Mouse (Mus musculus) midbrain, embryonic 15.5 days (tissue): Measurements from ENCODE around the gene Asb8. TPM values are rescaled to one million over a fixed set of nuclear protein-coding genes. Genes with fewer than 3 reads are reported as not detected.

Experiments
- ATAC-seq: fragments of 200-750 bp; cut with Nextera tagmentation; replicated peaks from 2 replicates; pipeline ENCODE4 v1.8.0; 2017; ENCODE audit warnings: moderate TSS enrichment
- H3K27ac ChIP-seq: fragments of 300-500 bp; sonication (generic); 2 replicates; pipeline ENCODE4 v1.5.1; 2015; ENCODE audit warnings: mild to moderate bottlenecking, inconsistent platforms
- H3K27me3 ChIP-seq: fragments of 300-500 bp; sonication (generic); replicated peaks from 2 replicates; pipeline ENCODE4 v1.6.1; 2015; ENCODE audit warnings: inconsistent platforms
- H3K36me3 ChIP-seq: fragments of 300-500 bp; sonication (generic); replicated peaks from 2 replicates; pipeline ENCODE4 v1.6.1; 2015; ENCODE audit warnings: inconsistent platforms
- H3K4me1 ChIP-seq: fragments of 300-500 bp; sonication (generic); 2 replicates; pipeline ENCODE4 v1.6.1; 2015; ENCODE audit warnings: inconsistent platforms
- H3K4me2 ChIP-seq: fragments of 300-500 bp; sonication (generic); 2 replicates; pipeline ENCODE4 v1.6.1; 2015; ENCODE audit warnings: inconsistent platforms, mild to moderate bottlenecking, moderate library complexity
- H3K4me3 ChIP-seq: fragments of 300-500 bp; sonication (generic); 2 replicates; pipeline ENCODE4 v1.5.1; 2015; ENCODE audit warnings: mild to moderate bottlenecking, inconsistent platforms
- H3K9ac ChIP-seq: fragments of 300-500 bp; sonication (generic); 2 replicates; pipeline ENCODE4 v1.6.1; 2015; ENCODE audit warnings: mild to moderate bottlenecking, inconsistent platforms
- H3K9me3 ChIP-seq: fragments of 300-500 bp; sonication (generic); 2 replicates; pipeline ENCODE4 v1.6.1; 2016; ENCODE audit warnings: inconsistent platforms
- WGBS: fragments of 180-500 bp; shearing (Covaris S2); methylation state at CpG from one replicate; pipeline ENCODE4 v1.1.7; 2015; ENCODE audit warnings: mixed read lengths; 5-methylcytosine and 5-hydroxymethylcytosine counted together
- polyA plus RNA-seq: library from polyadenylated mRNA; unstranded; fragments of >200 nt; fragmentation: Nextera tagmentation; extraction: Ambion mirVana; gene quantifications from 2 replicates; pipeline ENCODE4 v1.2.1, GENCODE M21; 2015

Asb8 gene
- polyA plus RNA-seq, 1 experiment from 2014 or later = 63.3 TPM

DNA sequence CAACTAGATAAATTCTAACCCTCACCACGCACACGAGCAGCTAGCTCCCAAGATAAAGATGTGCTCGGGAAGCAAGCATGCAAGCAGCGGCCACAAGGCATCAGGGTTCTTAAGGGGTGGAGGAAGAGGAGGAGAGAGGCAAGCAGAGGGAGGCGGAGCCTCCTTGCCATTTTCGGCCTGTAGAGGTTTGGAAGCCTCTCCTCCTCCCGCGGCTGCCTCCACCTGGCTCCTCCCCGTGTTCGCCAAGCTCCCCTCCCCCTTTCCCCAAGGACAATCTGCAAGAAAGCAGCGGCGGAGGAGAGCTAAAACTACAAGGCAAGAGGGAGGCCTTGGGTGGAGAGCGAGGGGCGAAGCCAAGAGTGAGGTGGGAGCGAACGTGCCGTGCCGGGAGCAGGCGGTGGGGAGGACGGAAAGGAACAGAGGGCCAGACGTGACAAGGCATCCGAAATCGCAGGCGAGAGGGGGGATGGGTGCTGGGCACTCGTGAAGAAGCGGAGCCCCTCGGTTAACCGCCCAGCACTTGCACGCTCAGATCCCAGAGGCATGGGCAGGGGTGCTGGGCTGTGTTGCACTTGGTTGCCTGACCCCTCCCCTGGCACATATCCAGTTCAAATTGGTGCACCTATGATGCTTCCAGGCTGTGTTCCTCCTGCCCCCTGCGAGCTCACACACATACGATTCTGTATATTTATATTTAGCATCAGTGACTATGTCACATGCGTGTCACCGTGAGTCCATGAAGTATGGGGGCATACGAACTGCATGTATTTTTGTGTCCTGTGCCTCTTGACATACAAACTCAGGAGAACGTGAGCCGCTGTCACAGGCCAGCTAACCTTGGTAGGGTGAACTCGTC lies 56.9 kb downstream of the Asb8 start:
- H3K4me3 ChIP-seq = peak overlapping the region; percentile 78
- H3K36me3 ChIP-seq = no peaks in the 10 kb centered on the region; the same call in 1 of the 2 replicates
- 3% methylated on average over 37 of the region's 37 CpGs for WGBS
- H3K4me2 ChIP-seq = peak overlapping the region; percentile 76
- peak overlapping the region; percentile 90 for H3K27ac ChIP-seq
- no peaks in the 10 kb centered on the region for H3K9me3 ChIP-seq
- H3K4me1 ChIP-seq = peaks cover 25% of the 10 kb centered on the region
- peak; percentile 97 for ATAC-seq
- H3K9ac ChIP-seq = peak overlapping the region; percentile 75
- no peaks in the 10 kb centered on the region for H3K27me3 ChIP-seq

GRCm38 (mm10) chr15:98107703-98108296 lies 57.6 kb downstream of the Asb8 start:
- H3K36me3 ChIP-seq = no peaks in the 10 kb centered on the region; the same call in 1 of the 2 replicates
- peak overlapping the region; percentile 78 for H3K4me3 ChIP-seq
- peaks cover 25% of the 10 kb centered on the region for H3K4me1 ChIP-seq
- no peaks in the 10 kb centered on the region for H3K9me3 ChIP-seq
- WGBS = 27% methylated on average over 11 of the region's 11 CpGs
- peak overlapping the region; percentile 75 for H3K9ac ChIP-seq
- H3K27me3 ChIP-seq = no peaks in the 10 kb centered on the region
- H3K4me2 ChIP-seq = peak overlapping the region; percentile 76
- peak; percentile 10; the same call in 1 of the 2 replicates for ATAC-seq
- H3K27ac ChIP-seq = peak overlapping the region; percentile 90

DNA sequence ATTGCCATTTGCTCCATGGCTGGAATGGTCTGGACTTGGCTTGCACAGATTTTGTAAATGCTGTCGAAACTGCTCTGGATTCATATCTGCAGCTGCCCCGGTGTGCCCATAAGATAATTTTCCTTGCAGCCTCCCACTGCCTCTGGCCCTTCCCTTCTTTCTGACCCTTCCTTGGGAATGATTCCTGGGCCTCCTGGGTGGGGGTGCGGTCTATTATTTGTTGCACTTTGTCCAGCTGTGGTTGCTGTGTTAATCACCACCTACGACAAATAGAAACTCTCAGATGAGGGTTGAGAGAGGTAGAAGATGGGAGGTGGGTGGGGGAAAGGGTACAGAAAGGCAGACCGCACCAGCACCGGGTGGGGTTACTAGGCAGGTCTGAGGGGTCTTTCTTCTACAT lies 58.2 kb downstream of the Asb8 start:
- Histone ChIP-seq H3K27me3 (no peaks in the 10 kb centered on the region), H3K4me1 (peaks cover 25% of the 10 kb centered on the region), H3K4me2 (peak overlapping the region; percentile 76; the same call in 1 of the 2 replicates), H3K27ac (peak overlapping the region; percentile 90; the same call in 1 of the 2 replicates), H3K36me3 (no peaks in the 10 kb centered on the region; the same call in 1 of the 2 replicates), H3K9me3 (no peaks in the 10 kb centered on the region), H3K9ac (no peak overlapping the region), H3K4me3 (no peak overlapping the region)
- WGBS = 87% methylated on average over 6 of the region's 6 CpGs
- ATAC-seq = no peak

GRCm38 (mm10) chr15:98106506-98106905 lies 58.9 kb downstream of the Asb8 start:
- WGBS = 86% methylated on average over 6 of the region's 6 CpGs
- peaks cover 25% of the 10 kb centered on the region for H3K4me1 ChIP-seq

DNA sequence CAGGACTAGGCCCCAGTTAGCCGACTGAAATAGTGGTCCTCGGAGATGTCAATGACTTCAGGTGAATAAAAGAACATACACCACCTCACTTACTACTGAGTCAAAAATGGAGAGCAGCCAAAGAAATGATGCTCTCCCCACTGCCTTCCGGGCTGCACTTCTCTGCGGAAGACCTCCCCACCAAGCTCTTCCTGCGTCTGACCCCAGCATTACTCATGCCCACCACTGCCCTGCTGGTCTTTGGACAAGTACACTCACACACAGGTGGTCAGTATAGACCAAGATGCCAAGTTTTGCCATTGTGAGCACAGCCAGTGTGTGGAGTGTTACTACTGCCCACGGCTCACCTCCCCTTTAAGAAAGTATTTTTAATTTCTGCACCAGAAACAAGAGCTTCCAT lies 63.0 kb downstream of the Asb8 start:
- Histone ChIP-seq H3K4me1 (peaks cover 1% of the 10 kb centered on the region; the same call in 1 of the 2 replicates), H3K27ac (no peak overlapping the region), H3K4me2 (no peak overlapping the region), H3K36me3 (no peaks in the 10 kb centered on the region), H3K9ac (no peak overlapping the region), H3K9me3 (no peaks in the 10 kb centered on the region), H3K27me3 (no peaks in the 10 kb centered on the region), H3K4me3 (no peak overlapping the region)
- ATAC-seq = no peak
- WGBS = 91% methylated on average over 6 of the region's 6 CpGs

More at GRCm38 (mm10) chr15:98106506-98106905, 58.9 kb downstream of the Asb8 start:
- no peak overlapping the region for H3K27ac ChIP-seq
- ATAC-seq = no peak
- H3K27me3 ChIP-seq = no peaks in the 10 kb centered on the region
- no peaks in the 10 kb centered on the region for H3K36me3 ChIP-seq
- H3K4me3 ChIP-seq = no peak overlapping the region
- no peak overlapping the region for H3K9ac ChIP-seq
- no peaks in the 10 kb centered on the region for H3K9me3 ChIP-seq
- H3K4me2 ChIP-seq = no peak overlapping the region

DNA sequence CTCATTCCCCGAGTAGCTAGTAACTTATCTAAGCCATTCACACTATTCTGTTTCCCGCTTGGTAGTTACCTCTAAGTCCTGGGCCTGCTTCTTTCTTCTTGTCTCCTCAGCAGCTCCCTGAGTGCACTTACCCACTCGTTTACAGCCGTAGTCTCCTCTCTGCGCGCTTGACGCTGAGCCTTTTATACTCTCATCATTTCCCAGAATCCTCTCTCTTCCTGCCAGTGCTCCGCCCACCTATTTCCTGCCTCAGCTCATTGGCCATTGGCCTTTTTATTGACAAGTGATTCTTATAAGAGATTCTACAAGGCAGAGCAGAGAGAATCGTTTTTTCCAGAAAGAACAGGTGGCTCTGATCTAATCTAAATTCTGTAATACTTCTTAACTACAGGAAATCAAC lies 66.9 kb downstream of the Asb8 start:
- Histone ChIP-seq H3K9ac (no peak overlapping the region), H3K4me2 (no peak overlapping the region), H3K9me3 (no peaks in the 10 kb centered on the region), H3K4me3 (no peak overlapping the region), H3K4me1 (peaks cover 6% of the 10 kb centered on the region), H3K36me3 (no peaks in the 10 kb centered on the region), H3K27me3 (no peaks in the 10 kb centered on the region), H3K27ac (no peak overlapping the region)
- 87% methylated on average over 9 of the region's 9 CpGs for WGBS
- ATAC-seq = no peak

DNA sequence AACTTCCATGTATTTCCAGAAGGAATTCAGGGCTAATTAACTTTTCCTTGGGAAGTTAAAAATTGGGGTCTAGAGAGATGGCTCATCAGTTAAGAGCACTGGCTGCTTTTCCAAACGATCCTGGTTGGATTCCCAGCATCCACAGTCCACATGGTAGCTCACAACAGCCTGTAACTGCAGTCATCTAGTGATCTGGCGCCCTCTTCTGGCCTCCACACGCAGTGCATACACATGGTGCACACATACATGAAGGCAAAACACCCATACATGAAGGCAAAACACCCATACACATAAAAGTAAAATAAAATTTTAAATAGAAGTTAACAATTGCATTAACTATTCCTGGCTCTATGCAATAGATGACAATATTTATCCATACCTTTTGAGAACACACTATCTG lies 68.5 kb downstream of the Asb8 start:
- H3K27ac ChIP-seq = no peak overlapping the region
- H3K4me1 ChIP-seq = peaks cover 13% of the 10 kb centered on the region
- no peaks in the 10 kb centered on the region for H3K9me3 ChIP-seq
- ATAC-seq = no peak
- H3K4me2 ChIP-seq = no peak overlapping the region
- H3K36me3 ChIP-seq = no peaks in the 10 kb centered on the region
- no peak overlapping the region for H3K4me3 ChIP-seq
- no peak overlapping the region for H3K9ac ChIP-seq
- H3K27me3 ChIP-seq = no peaks in the 10 kb centered on the region
- WGBS = 51% methylated on average over 3 of the region's 3 CpGs

GRCm38 (mm10) chr15:98094905-98095304 lies 70.5 kb downstream of the Asb8 start:
- Histone ChIP-seq H3K4me3 (no peak overlapping the region), H3K9ac (no peak overlapping the region), H3K9me3 (no peaks in the 10 kb centered on the region), H3K27ac (no peak overlapping the region), H3K36me3 (no peaks in the 10 kb centered on the region), H3K4me1 (peaks cover 24% of the 10 kb centered on the region), H3K27me3 (no peaks in the 10 kb centered on the region), H3K4me2 (no peak overlapping the region)
- 90% methylated on average over 12 of the region's 12 CpGs for WGBS
- no peak for ATAC-seq

DNA sequence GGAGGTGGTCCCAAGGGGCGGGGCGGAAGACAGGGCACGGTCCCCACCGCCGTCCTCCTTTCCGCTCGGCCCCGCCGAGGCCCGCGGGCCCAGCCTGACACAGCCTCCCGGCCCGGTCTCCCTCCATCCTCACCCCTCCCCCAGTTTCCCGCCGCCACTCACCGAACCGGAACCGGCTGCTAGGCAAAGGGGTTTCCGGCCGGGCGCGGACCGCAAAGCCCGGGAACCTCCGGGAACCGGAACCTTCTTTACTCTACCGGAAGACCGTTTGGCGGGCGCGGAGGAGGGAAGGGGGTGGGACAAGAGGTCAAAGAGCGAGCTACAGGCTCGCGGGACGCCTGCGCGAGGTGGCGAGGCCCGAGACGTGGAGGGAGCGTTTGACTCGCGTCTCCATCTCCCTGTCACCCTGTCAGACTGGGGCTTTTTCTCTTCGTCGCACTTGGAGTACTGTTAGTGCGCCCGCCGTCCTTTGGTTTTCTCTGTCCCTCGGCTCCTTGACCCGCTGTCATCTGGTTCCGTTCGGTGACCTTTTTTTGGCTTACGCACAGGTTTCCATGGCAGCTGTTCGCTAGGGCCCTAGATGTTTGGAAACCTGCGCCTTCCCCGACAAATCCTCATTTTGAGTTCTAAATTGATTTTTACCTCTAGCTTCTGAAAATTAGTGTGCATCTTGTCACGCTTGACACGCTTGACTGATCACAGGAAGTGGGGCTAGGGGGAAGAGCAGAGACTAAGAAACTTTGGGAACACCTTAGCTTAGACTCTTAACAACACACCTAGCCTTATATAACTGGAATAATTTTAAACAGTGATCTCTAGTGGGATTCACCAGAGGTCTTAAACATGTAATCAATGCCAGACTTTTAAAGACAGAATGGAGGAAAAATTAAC lies 72.1 kb downstream of the Asb8 start, which contains the start of gene Senp1:
Gene Senp1 (minus strand): TSS at position 624 of the 891 bp plus-strand sequence.
- ATAC-seq = peak; percentile 94
- Histone ChIP-seq H3K36me3 (no peaks in the 10 kb centered on the region), H3K4me2 (peak within 1 kb of the TSS; percentile 74), H3K9me3 (no peaks in the 10 kb centered on the region), H3K4me3 (peak within 1 kb of the TSS; percentile 79), H3K4me1 (peaks cover 24% of the 10 kb centered on the region), H3K9ac (peak within 1 kb of the TSS; percentile 92), H3K27me3 (no peaks in the 10 kb centered on the region), H3K27ac (peak within 1 kb of the TSS; percentile 95)
- WGBS = under 1% methylated on average over 58 of the region's 58 CpGs

GRCm38 (mm10) chr15:98092372-98093120 lies 72.9 kb downstream of the Asb8 start, which contains the start of gene Pfkm:
TSS of gene Pfkm (plus strand) at chr15:98092589.
- H3K27ac ChIP-seq = peak within 1 kb of the TSS; percentile 95
- no peaks in the 10 kb centered on the region for H3K27me3 ChIP-seq
- peak within 1 kb of the TSS; percentile 79 for H3K4me3 ChIP-seq
- no peaks in the 10 kb centered on the region for H3K36me3 ChIP-seq
- H3K9ac ChIP-seq = peak within 1 kb of the TSS; percentile 92
- under 1% methylated on average over 30 of the region's 30 CpGs for WGBS
- H3K4me1 ChIP-seq = peaks cover 24% of the 10 kb centered on the region
- H3K9me3 ChIP-seq = no peaks in the 10 kb centered on the region
- peak; percentile 28; the same call in 1 of the 2 replicates for ATAC-seq
- peak within 1 kb of the TSS; percentile 74 for H3K4me2 ChIP-seq

- 39% methylated on average over 4 of the region's 4 CpGs for WGBS
- Histone ChIP-seq H3K36me3 (no peaks in the 10 kb centered on the region), H3K9me3 (no peaks in the 10 kb centered on the region), H3K4me1 (peaks cover 24% of the 10 kb centered on the region), H3K27ac (no peak overlapping the region), H3K4me2 (peak overlapping the region; percentile 74), H3K27me3 (no peaks in the 10 kb centered on the region), H3K4me3 (peak overlapping the region; percentile 79), H3K9ac (peak overlapping the region; percentile 92; the same call in 1 of the 2 replicates)
- no peak for ATAC-seq
Measured at GRCm38 (mm10) chr15:98091841-98092240, 73.6 kb downstream of the Asb8 start.
